Mouse (Mus musculus): ENCODE results near the gene Cox15.

DNA sequence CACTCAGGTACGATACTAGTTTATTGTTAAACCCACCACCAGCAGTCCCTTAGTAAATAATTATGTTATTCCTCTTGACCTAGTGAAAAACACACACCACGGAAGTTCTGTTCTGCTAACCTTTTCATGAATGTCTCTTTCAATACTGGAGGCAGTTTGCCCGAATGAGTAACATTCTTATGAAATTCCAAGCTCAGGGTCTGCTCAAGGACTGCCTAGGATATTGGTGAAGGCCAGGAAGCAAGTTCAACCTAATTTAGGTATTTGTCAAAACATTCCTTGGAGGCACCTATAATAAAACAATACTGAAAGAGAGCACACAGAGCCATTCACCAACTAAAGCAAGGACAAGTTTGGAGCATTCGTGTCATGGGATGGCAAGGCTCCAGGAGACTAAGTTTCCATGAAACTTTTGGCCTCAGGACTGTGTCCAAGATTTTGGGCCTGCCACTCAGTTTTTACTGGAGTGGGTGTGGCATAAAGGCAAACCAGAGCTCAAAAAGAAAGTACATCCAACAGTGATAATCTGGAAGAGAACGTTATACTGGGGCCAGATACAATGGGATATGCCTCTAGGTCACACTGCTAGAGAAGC, 16.7 kb upstream of the Cox15 start:
- no peak for TF ChIP-seq GATA1 (IDR thresholded peaks at IDR 0.05; ENCODE audit: borderline replicate concordance, low read length)
- TF ChIP-seq FLI1 (IDR thresholded peaks at IDR 0.05; ENCODE audit: low read length), result no peak

Measured in megakaryocyte, embryonic 14.5 days (primary cell).